Mouse (Mus musculus) urinary bladder, postnatal 25 days (tissue): ENCODE data around the gene Cntnap2.

Source experiments
- DNase-seq: peaks from one replicate; pipeline ENCODE4 v3.0.0; 2022; ENCODE audit warnings: low spot score

Gene Cntnap2

GRCm38 (mm10) chr6:45059091-45059490 lies at the start of gene Cntnap2:
Cntnap2 (plus strand) TSS chr6:45059357.
- DNase-seq = peak; percentile 11

DNA sequence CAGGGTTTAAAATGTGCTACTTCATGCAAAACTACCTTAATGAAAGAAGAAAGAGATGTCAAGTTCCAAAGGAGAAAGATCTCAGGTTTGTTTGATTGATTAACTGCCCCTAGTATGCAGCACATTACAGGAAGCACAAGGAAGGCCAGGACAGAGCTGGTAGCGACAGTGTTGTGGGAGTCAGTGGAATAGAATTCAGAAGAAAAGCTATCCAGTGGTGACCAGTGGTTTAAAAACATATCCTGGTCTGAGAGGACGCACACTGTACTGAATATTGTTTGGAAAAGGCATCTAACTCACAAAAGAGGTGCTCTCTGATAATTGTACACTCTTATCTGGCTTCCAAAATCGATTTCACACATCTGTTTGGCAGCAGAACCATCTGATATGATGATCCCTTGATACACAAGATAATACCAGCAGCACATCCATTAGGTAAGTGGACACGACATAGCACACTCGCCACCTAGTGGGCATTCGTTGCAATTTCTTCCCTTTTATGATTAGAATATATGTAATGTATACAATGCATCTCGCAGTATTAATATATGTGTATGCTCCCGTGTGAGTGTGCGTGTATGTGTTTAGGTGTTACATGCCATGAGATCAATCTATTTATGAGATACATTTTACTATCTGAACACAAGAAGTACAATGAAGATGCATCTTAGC lies 33.0 kb upstream of the Cntnap2 start:
- peak; percentile 10 for DNase-seq

GRCm38 (mm10) chr6:45039454-45039853 lies 19.7 kb upstream of the Cntnap2 start:
- no peak for DNase-seq

DNA sequence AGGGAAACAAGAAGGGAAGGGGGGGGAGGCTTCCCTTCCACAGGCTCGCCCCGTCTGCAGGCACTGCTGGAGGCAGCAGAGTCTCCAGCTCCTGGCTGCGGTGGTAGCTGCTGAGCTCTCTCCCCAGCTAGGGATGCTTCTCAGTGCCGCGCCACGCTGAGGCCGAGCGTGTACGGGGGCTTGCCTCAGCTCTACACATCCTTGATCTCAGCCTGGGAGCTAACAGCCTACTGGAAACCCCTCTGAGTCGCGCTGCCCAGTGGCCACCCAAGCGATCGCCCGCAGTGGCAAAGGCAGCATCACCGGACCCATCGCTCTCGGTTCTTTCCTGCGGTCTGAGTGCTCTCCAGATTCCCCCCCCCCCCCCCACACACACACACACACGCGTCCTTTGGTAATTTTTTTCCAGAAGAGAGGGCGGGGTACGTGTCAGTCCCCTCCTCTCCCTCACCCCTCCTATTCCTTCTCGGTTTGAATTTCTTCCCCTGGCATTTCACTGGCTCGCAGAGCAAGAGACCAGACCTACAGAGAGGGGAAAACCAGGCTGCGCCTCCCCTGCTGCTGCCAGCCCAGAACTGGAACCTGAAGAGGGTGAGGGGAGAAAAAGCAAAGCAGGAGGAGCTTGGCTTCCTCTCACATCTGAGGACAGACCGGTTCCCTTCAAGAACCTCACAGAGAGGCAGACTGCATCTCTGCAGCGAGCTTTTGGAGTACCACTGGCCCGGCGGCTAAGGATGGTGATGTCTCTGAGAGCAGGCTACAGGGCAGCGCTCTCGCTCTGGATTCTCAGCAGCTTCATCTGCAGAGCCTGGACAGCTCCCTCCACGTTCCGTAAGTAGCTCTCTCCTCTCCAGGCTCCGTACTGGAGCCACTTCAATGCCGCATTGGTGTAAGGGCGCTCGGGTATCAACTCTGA lies 657 bp downstream of the Cntnap2 start:
- no peak for DNase-seq

DNA sequence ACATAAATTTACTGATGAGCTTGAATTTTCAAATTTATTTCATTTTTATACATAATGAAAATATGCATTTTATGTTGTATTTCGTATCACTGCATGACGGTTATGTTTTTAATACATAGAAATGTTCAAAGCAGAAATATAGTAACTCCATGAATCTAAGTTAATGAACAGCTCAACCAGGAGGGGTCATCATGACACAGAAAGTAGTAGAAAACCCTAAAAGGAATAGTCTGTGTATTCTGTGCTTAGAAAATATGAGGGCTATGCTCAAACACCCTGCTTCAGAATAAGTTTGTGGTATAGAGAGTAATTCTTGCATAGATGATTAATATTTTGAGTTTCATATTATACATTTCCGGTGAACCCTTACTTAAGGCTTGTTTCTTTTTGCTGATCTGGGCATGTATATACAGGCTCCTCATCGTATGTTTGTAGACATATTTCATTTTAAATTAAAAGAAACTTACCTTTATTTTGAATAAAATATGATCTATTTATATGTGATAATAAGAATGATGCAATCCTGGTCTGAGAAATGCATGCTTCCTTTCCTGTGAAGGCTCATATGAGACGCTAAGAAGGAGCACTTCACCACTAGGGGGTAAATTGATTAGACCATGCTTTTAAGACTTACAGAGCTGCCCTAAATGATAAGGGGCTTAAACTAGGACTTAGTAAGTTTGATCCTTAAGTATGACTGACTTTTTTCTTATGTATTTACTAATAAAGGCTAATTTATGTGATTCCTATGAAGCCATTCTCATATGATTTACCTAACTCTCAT lies 3.2 kb downstream of the Cntnap2 start:
- no peak for DNase-seq

GRCm38 (mm10) chr6:45088304-45088703 lies 29.1 kb downstream of the Cntnap2 start:
- DNase-seq = no peak

- no peak for DNase-seq
Measured at GRCm38 (mm10) chr6:45113613-45114012, 54.5 kb downstream of the Cntnap2 start.

DNA sequence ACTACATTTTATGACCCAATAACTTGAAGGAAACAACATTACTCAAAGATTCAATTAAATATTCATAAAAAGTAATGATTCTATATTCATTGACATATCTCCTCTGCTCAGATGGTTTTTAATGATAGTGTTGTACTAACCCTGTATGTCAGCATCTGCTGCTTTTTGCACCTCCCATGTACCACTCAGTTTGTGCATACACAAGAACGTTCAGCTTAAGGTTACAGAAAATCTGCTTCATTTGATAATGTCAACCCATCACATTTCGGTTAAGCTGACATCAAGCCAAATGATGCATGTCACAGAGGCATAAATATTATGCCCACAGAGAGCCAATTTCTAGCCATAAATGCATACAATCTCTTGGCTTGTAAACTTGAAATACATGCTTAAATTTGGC lies 85.7 kb downstream of the Cntnap2 start:
- no peak for DNase-seq

DNA sequence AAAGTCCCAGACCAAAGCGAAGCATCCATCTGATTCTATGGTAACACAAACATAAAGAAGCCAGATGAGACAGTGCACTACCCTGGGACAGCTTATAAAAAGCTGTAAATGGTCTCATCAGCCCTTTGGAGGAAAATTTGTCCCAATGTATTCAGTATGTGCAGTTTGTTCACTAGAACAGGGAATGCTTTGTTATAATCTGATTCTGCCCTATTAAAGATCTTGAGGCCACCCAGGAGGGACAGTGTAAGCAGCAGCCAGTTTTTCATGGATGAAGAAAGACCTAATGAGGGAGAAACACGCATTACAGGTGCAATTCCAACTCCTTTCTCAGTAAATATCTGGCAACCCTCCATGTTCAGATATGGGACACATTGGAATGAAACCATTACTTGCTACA lies 145.9 kb downstream of the Cntnap2 start:
- DNase-seq = no peak

- no peak for DNase-seq
Measured at GRCm38 (mm10) chr6:45214330-45214729, 155.2 kb downstream of the Cntnap2 start.

GRCm38 (mm10) chr6:45229002-45229401 lies 169.8 kb downstream of the Cntnap2 start:
- no peak for DNase-seq

DNA sequence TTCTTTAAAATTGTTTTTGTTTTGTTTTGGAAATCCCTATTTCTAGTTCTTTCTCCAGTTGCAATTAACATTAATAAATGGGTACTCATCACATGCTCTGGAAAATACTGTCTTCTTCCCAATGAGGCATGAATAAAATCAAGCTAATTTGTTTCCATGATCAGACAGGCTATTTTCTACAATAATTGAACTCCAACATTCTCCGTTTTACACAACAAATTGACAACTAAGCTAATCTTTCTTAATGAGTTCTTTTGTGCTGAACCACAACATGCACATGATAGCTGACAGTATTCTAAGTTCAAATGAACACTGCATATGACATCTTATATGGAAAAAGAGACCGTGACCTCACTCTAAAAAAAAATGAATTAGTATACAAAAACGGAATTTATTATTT lies 173.4 kb downstream of the Cntnap2 start:
- DNase-seq = no peak

GRCm38 (mm10) chr6:45236531-45236930 lies 177.4 kb downstream of the Cntnap2 start:
- DNase-seq = no peak

GRCm38 (mm10) chr6:45238117-45238516 lies 179.0 kb downstream of the Cntnap2 start:
- no peak for DNase-seq

- no peak for DNase-seq
Measured at GRCm38 (mm10) chr6:45241218-45241617, 182.1 kb downstream of the Cntnap2 start.

DNA sequence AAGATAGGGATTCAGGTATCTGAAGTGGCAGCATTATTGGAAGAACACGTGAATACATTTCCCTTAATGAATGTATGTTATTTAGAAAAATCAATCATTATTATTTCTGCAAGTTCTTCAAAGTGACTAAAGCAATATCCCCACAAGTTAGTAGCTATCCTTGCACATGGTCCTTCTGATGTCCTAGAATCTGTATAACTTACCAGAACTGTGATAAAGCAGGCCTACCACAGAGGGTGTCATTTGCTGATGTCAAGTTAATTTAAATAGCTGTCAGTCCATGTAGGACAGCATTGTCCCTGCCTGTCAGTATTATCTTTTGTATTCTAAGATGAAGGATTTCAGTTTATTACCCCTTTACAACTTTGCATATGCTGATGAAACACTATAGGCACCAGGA lies 185.5 kb downstream of the Cntnap2 start:
- DNase-seq = no peak

GRCm38 (mm10) chr6:45258047-45258446 lies 198.9 kb downstream of the Cntnap2 start:
- DNase-seq = no peak

GRCm38 (mm10) chr6:45271537-45271936 lies 212.4 kb downstream of the Cntnap2 start:
- DNase-seq = no peak

DNA sequence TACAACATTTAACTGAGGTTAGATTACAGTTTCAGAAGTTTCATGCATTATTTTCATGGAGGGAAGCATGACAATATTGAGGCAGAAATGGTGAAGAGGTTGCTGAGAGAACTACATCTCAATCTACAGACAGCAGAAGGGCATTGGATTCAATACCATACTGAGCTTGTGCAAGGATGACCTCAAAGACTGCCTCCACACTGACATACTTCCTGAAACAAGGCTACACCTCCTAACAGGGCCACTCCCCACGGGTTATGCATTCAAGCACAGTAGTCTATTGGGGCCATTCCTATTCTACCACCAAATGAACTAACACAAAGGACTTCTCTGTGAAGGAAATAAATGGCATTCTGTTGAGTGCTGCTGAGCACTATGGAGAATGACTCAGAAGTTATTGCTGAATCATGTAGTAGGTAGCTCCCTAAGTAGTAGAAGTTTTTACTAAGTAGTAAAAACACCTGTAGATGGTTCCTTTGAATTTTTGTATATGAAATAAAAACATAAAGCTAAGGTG lies 214.2 kb downstream of the Cntnap2 start:
- no peak for DNase-seq

DNA sequence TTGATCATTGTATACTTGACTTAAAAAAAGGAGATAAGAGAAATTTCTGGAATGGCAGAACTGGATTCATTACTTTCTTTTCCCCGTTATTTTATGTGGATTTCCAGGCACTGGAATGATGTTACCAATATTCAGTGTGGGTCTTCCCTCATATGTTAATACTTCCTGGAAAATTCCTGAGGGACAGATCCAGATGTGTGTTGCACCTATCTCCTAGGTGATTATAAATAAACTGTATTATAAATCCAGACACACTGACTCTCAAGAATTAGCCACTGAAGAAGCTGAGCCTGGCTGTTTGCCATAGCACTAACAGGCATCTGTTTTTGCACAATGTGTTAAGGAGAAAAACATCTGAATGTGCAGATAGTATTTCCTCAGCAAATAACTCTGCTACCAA lies 231.0 kb downstream of the Cntnap2 start:
- DNase-seq = no peak

DNA sequence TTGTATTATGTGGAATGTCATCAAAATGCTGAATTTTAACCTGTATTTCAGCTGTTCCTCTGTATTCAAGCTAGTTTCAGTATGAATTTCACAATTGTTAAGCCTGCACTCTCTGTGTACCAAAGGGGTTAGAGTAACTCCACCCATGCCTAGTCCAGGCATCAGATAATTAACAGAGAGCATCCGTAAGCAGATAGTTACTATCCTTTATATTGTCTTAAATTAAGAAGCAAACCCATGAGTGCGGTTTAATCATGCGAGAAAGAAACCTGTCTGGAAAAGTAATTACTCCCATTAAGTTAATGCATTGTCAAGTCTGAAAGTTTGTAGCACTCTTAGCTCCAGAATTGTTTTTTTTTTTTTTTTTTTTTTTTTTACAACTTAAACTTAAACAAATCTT lies 258.3 kb downstream of the Cntnap2 start:
- DNase-seq = no peak

DNA sequence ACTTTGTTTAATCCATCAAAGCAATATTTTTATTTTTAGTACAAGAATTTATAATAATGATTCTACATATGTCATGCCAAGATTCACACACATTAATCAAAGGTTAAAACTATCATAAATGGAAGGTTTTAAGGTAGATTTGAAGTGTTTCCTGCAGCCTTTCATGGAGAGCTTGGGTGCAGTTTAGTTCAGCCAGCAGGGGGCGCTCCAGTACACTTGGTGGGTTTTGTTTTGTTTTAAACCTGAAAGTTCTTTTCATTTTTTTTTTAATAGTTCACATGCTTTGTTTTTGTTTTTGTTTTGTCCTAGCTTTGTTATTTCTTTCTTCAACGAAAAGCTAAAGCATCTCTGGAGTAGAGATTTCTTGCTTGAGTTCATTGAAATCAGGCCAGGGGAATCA lies 264.3 kb downstream of the Cntnap2 start:
- peak; percentile 53 for DNase-seq
